Mouse (Mus musculus): Measurements from ENCODE around the gene Tmem163. TPM values are rescaled to one million over a fixed set of nuclear protein-coding genes. Genes with fewer than 3 reads are reported as not detected.

Tmem163 gene
- polyA plus RNA-seq (2014; fragmentation: Nextera tagmentation; extraction: Ambion mirVana): 22.8 and 23.4 TPM in 2 replicates

GRCm38 (mm10) chr1:127679498-127680133 is at the start of gene Tmem163:
Tmem163 (minus strand) TSS chr1:127679548.
- 0 out of 2 replicates have a peak, but pooled peaks have one; percentile 25 for ATAC-seq (replicated peaks; ENCODE audit: low FRiP score)
- Histone ChIP-seq H3K27me3 (ENCODE audit: control insufficient read depth, insufficient read depth, low read length) (peaks cover 35% of the 10 kb centered on the region), H3K36me3 (ENCODE audit: control insufficient read depth, insufficient read depth, low read length) (no peaks in the 10 kb centered on the region), H3K9me3 (ENCODE audit: control insufficient read depth, low read length) (no peaks in the 10 kb centered on the region), H3K9ac (ENCODE audit: low read length) (peak within 1 kb of the TSS; percentile 23; the same call in 1 of the 2 replicates), H3K4me3 (ENCODE audit: low read depth, low read length) (peak within 1 kb of the TSS; percentile 55; the same call in 1 of the 2 replicates), H3K27ac (ENCODE audit: low read depth, low read length) (no peak within 1 kb of the TSS), H3K4me2 (ENCODE audit: low read depth, low read length, severe bottlenecking) (peak within 1 kb of the TSS; percentile 3; the same call in 1 of the 2 replicates), H3K4me1 (replicated peaks; ENCODE audit: control insufficient read depth, insufficient read depth, low read length) (peaks cover 11% of the 10 kb centered on the region)
- WGBS: 10% methylated on average over 18 of the region's 18 CpGs
- DNase-seq (ENCODE audit: low spot score): peak; percentile 80

GRCm38 (mm10) chr1:127729096-127729495 is 49.7 kb upstream of the Tmem163 start, which contains the start of gene Acmsd:
Acmsd (plus strand) TSS chr1:127729413.
- no peak for DNase-seq (ENCODE audit: low spot score)
- no peak within 1 kb of the TSS for H3K4me3 ChIP-seq (ENCODE audit: low read depth, low read length)
- no peak within 1 kb of the TSS for H3K27ac ChIP-seq (ENCODE audit: low read depth, low read length)
- no peak for ATAC-seq (replicated peaks; ENCODE audit: low FRiP score)
- H3K9ac ChIP-seq (ENCODE audit: low read length): no peak within 1 kb of the TSS
- H3K27me3 ChIP-seq (ENCODE audit: control insufficient read depth, insufficient read depth, low read length): no peaks in the 10 kb centered on the region
- H3K4me2 ChIP-seq (ENCODE audit: low read depth, low read length, severe bottlenecking): no peak within 1 kb of the TSS
- 92% methylated on average over 4 of the region's 4 CpGs for WGBS
- H3K36me3 ChIP-seq (ENCODE audit: control insufficient read depth, insufficient read depth, low read length): no peaks in the 10 kb centered on the region
- H3K4me1 ChIP-seq (replicated peaks; ENCODE audit: control insufficient read depth, insufficient read depth, low read length): no peaks in the 10 kb centered on the region
- H3K9me3 ChIP-seq (ENCODE audit: control insufficient read depth, low read length): no peaks in the 10 kb centered on the region

- no peak overlapping the region for H3K27ac ChIP-seq (ENCODE audit: low read depth, low read length)
- no peak overlapping the region for H3K4me2 ChIP-seq (ENCODE audit: low read depth, low read length, severe bottlenecking)
- H3K27me3 ChIP-seq (ENCODE audit: control insufficient read depth, insufficient read depth, low read length): no peaks in the 10 kb centered on the region
- DNase-seq (ENCODE audit: low spot score) (no peak), ATAC-seq (replicated peaks; ENCODE audit: low FRiP score) (no peak)
- no peak overlapping the region for H3K4me3 ChIP-seq (ENCODE audit: low read depth, low read length)
- H3K9me3 ChIP-seq (ENCODE audit: control insufficient read depth, low read length): no peaks in the 10 kb centered on the region
- no peaks in the 10 kb centered on the region for H3K36me3 ChIP-seq (ENCODE audit: control insufficient read depth, insufficient read depth, low read length)
- 65% methylated on average over 2 of the region's 2 CpGs for WGBS
- no peaks in the 10 kb centered on the region for H3K4me1 ChIP-seq (replicated peaks; ENCODE audit: control insufficient read depth, insufficient read depth, low read length)
- no peak overlapping the region for H3K9ac ChIP-seq (ENCODE audit: low read length)
Measured at GRCm38 (mm10) chr1:127723596-127723995, 44.2 kb upstream of the Tmem163 start.

GRCm38 (mm10) chr1:127718290-127718689 is 38.9 kb upstream of the Tmem163 start:
- Histone ChIP-seq H3K4me1 (replicated peaks; ENCODE audit: control insufficient read depth, insufficient read depth, low read length) (no peaks in the 10 kb centered on the region), H3K27me3 (ENCODE audit: control insufficient read depth, insufficient read depth, low read length) (no peaks in the 10 kb centered on the region), H3K4me2 (ENCODE audit: low read depth, low read length, severe bottlenecking) (no peak overlapping the region), H3K4me3 (ENCODE audit: low read depth, low read length) (no peak overlapping the region), H3K9ac (ENCODE audit: low read length) (no peak overlapping the region), H3K9me3 (ENCODE audit: control insufficient read depth, low read length) (no peaks in the 10 kb centered on the region), H3K27ac (ENCODE audit: low read depth, low read length) (no peak overlapping the region), H3K36me3 (ENCODE audit: control insufficient read depth, insufficient read depth, low read length) (no peaks in the 10 kb centered on the region)
- DNase-seq (ENCODE audit: low spot score) (no peak), ATAC-seq (replicated peaks; ENCODE audit: low FRiP score) (no peak)
- WGBS: 88% methylated on average over 1 of the region's 1 CpGs

GRCm38 (mm10) chr1:127716441-127716840 is 37.1 kb upstream of the Tmem163 start:
- H3K27me3 ChIP-seq (ENCODE audit: control insufficient read depth, insufficient read depth, low read length): no peaks in the 10 kb centered on the region
- H3K36me3 ChIP-seq (ENCODE audit: control insufficient read depth, insufficient read depth, low read length): no peaks in the 10 kb centered on the region
- H3K9ac ChIP-seq (ENCODE audit: low read length): no peak overlapping the region
- 88% methylated on average over 8 of the region's 8 CpGs for WGBS
- H3K4me3 ChIP-seq (ENCODE audit: low read depth, low read length): no peak overlapping the region
- DNase-seq (ENCODE audit: low spot score) (no peak), ATAC-seq (replicated peaks; ENCODE audit: low FRiP score) (no peak)
- no peaks in the 10 kb centered on the region for H3K4me1 ChIP-seq (replicated peaks; ENCODE audit: control insufficient read depth, insufficient read depth, low read length)
- H3K4me2 ChIP-seq (ENCODE audit: low read depth, low read length, severe bottlenecking): no peak overlapping the region
- no peaks in the 10 kb centered on the region for H3K9me3 ChIP-seq (ENCODE audit: control insufficient read depth, low read length)
- no peak overlapping the region for H3K27ac ChIP-seq (ENCODE audit: low read depth, low read length)

- Histone ChIP-seq H3K9ac (ENCODE audit: low read length) (no peak overlapping the region), H3K4me3 (ENCODE audit: low read depth, low read length) (no peak overlapping the region), H3K4me1 (replicated peaks; ENCODE audit: control insufficient read depth, insufficient read depth, low read length) (no peaks in the 10 kb centered on the region), H3K9me3 (ENCODE audit: control insufficient read depth, low read length) (no peaks in the 10 kb centered on the region), H3K36me3 (ENCODE audit: control insufficient read depth, insufficient read depth, low read length) (no peaks in the 10 kb centered on the region), H3K27ac (ENCODE audit: low read depth, low read length) (no peak overlapping the region), H3K4me2 (ENCODE audit: low read depth, low read length, severe bottlenecking) (no peak overlapping the region), H3K27me3 (ENCODE audit: control insufficient read depth, insufficient read depth, low read length) (no peaks in the 10 kb centered on the region)
- WGBS: 84% methylated on average over 5 of the region's 5 CpGs
- DNase-seq (ENCODE audit: low spot score) (no peak), ATAC-seq (replicated peaks; ENCODE audit: low FRiP score) (no peak)
Measured at GRCm38 (mm10) chr1:127706269-127706668, 26.9 kb upstream of the Tmem163 start.

- no peaks in the 10 kb centered on the region for H3K27me3 ChIP-seq (ENCODE audit: control insufficient read depth, insufficient read depth, low read length)
- H3K36me3 ChIP-seq (ENCODE audit: control insufficient read depth, insufficient read depth, low read length): no peaks in the 10 kb centered on the region
- no peaks in the 10 kb centered on the region for H3K4me1 ChIP-seq (replicated peaks; ENCODE audit: control insufficient read depth, insufficient read depth, low read length)
- DNase-seq (ENCODE audit: low spot score): no peak
- H3K9ac ChIP-seq (ENCODE audit: low read length): no peak overlapping the region
- H3K4me2 ChIP-seq (ENCODE audit: low read depth, low read length, severe bottlenecking): no peak overlapping the region
- H3K9me3 ChIP-seq (ENCODE audit: control insufficient read depth, low read length): no peaks in the 10 kb centered on the region
- H3K4me3 ChIP-seq (ENCODE audit: low read depth, low read length): no peak overlapping the region
- no peak for ATAC-seq (replicated peaks; ENCODE audit: low FRiP score)
- 74% methylated on average over 1 of the region's 1 CpGs for WGBS
- H3K27ac ChIP-seq (ENCODE audit: low read depth, low read length): no peak overlapping the region
Measured at GRCm38 (mm10) chr1:127702187-127702586, 22.8 kb upstream of the Tmem163 start.

- H3K4me3 ChIP-seq (ENCODE audit: low read depth, low read length): no peak overlapping the region
- no peak for ATAC-seq (replicated peaks; ENCODE audit: low FRiP score)
Measured at GRCm38 (mm10) chr1:127696533-127696932, 17.2 kb upstream of the Tmem163 start.

More at GRCm38 (mm10) chr1:127696533-127696932, 17.2 kb upstream of the Tmem163 start:
- H3K27me3 ChIP-seq (ENCODE audit: control insufficient read depth, insufficient read depth, low read length): no peaks in the 10 kb centered on the region
- no peak for DNase-seq (ENCODE audit: low spot score)
- no peaks in the 10 kb centered on the region for H3K9me3 ChIP-seq (ENCODE audit: control insufficient read depth, low read length)
- H3K9ac ChIP-seq (ENCODE audit: low read length): no peak overlapping the region
- no peaks in the 10 kb centered on the region for H3K36me3 ChIP-seq (ENCODE audit: control insufficient read depth, insufficient read depth, low read length)
- no peak overlapping the region for H3K4me2 ChIP-seq (ENCODE audit: low read depth, low read length, severe bottlenecking)
- WGBS: 31% methylated on average over 2 of the region's 2 CpGs
- H3K27ac ChIP-seq (ENCODE audit: low read depth, low read length): no peak overlapping the region
- H3K4me1 ChIP-seq (replicated peaks; ENCODE audit: control insufficient read depth, insufficient read depth, low read length): no peaks in the 10 kb centered on the region
